Comparison of ENCODE assay signal across 23 mouse cellular contexts in genomic region chr5:71170378-71170777, GRCm38 (mm10).
DNase-seq lines count a peak whose midpoint lies in the region; ATAC-seq lines count a peak whose summit lies in the region.
"Had no signal": no experiment of that assay in that cellular context is flagged by ENCODE, and none has a peak within 500 bp of the region (broad histone marks: within the 10 kb centered on the region; RNA-seq: fewer than 3 reads in every experiment).

No protein-coding gene starts in this region.

- no peak overlapping the region for H3K4me2 ChIP-seq in midbrain, embryonic 16.5 days (ENCODE audit: low read length)
- H3K4me2 ChIP-seq: hindbrain, embryonic 15.5 days; kidney, embryonic 15.5 days; lung, embryonic 15.5 days; midbrain, embryonic 11.5 days; neural tube, embryonic 12.5 days; stomach, embryonic 15.5 days had no signal

- ATAC-seq in midbrain, embryonic 16.5 days: no peak
- ATAC-seq: intestine, postnatal 0 days had no signal

- no peaks in the 10 kb centered on the region for H3K27me3 ChIP-seq in midbrain, embryonic 16.5 days (ENCODE audit: control insufficient read depth, insufficient read depth, low read depth, low read length)
- H3K27me3 ChIP-seq: hindbrain, embryonic 15.5 days; kidney, embryonic 15.5 days; lung, embryonic 15.5 days; neural tube, embryonic 12.5 days; stomach, embryonic 15.5 days had no signal

- H3K4me3 ChIP-seq in midbrain, embryonic 16.5 days (ENCODE audit: low read depth, low read length): no peak overlapping the region
- H3K4me3 ChIP-seq: forebrain, embryonic 10.5 days; heart, adult 2 months; hindbrain, embryonic 15.5 days; kidney, embryonic 15.5 days; lung, embryonic 15.5 days; neural tube, embryonic 12.5 days; stomach, embryonic 15.5 days had no signal

- WGBS in midbrain, embryonic 16.5 days: 64% methylated on average over 4 of the region's 4 CpGs

- H3K9me3 ChIP-seq in midbrain, embryonic 16.5 days (replicated peaks; ENCODE audit: control insufficient read depth, low read length, poor library complexity, severe bottlenecking): no peaks in the 10 kb centered on the region
- H3K9me3 ChIP-seq: forebrain, embryonic 10.5 days; hindbrain, embryonic 15.5 days; kidney, embryonic 15.5 days; lung, embryonic 15.5 days; neural tube, embryonic 12.5 days; stomach, embryonic 15.5 days had no signal

- H3K9ac ChIP-seq in midbrain, embryonic 16.5 days (ENCODE audit: low read depth, low read length): no peak overlapping the region
- H3K9ac ChIP-seq: hindbrain, embryonic 15.5 days; kidney, embryonic 15.5 days; liver, embryonic 14.5 days; lung, embryonic 15.5 days; neural tube, embryonic 12.5 days; stomach, embryonic 15.5 days had no signal

- H3K27ac ChIP-seq in midbrain, embryonic 16.5 days (ENCODE audit: low read length): no peak overlapping the region
- H3K27ac ChIP-seq: forebrain, embryonic 10.5 days; heart, adult 2 months; hindbrain, embryonic 15.5 days; kidney, embryonic 15.5 days; liver, embryonic 14.5 days; lung, embryonic 15.5 days; neural tube, embryonic 12.5 days; stomach, embryonic 15.5 days had no signal

- peak; percentile 25 for DNase-seq in layer of hippocampus, adult 11-12 months (ENCODE audit: low spot score)
- DNase-seq in layer of hippocampus, postnatal 10 days (ENCODE audit: low spot score in 2 of 2): no peak
- peak; percentile 18 to 23 for DNase-seq in right cerebral cortex, adult 2 months (ENCODE audit: low spot score in 2 of 2)
- DNase-seq in right cerebral cortex, postnatal 14 days: no peak
- DNase-seq in layer of hippocampus, postnatal 14 days (ENCODE audit: low spot score in 2 of 2): peak; percentile 13 to 14
- no peak for DNase-seq in adrenal gland, adult 2 months
- DNase-seq: cerebellum, adult 11 months; cerebellum, postnatal 10 days; embryo, embryonic 11 days; gastrocnemius, postnatal 14 days; heart, adult 2 months; heart, postnatal 4 days; thymus, adult 2 months had no signal

- H3K36me3 ChIP-seq in midbrain, embryonic 16.5 days (ENCODE audit: control insufficient read depth, insufficient read depth, low read length): no peaks in the 10 kb centered on the region
- H3K36me3 ChIP-seq: forebrain, embryonic 10.5 days; hindbrain, embryonic 15.5 days; kidney, embryonic 15.5 days; lung, embryonic 15.5 days; neural tube, embryonic 12.5 days; stomach, embryonic 15.5 days had no signal

- H3K4me1 ChIP-seq in midbrain, embryonic 16.5 days (ENCODE audit: control insufficient read depth, insufficient read depth, low read length): no peaks in the 10 kb centered on the region
- H3K4me1 ChIP-seq: forebrain, embryonic 10.5 days; hindbrain, embryonic 15.5 days; kidney, embryonic 15.5 days; lung, embryonic 15.5 days; neural tube, embryonic 12.5 days; stomach, embryonic 15.5 days had no signal

Comparison
In these comparisons a context has a peak if more than half of its experiments do, and no peak if none do; other contexts are left out.
1. DNase-seq: peak in layer of hippocampus, adult 11-12 months (single experiment), right cerebral cortex, adult 2 months (2 of 2) and layer of hippocampus, postnatal 14 days (2 of 2); none in layer of hippocampus, postnatal 10 days (0 of 2), right cerebral cortex, postnatal 14 days (single experiment) and adrenal gland, adult 2 months (single experiment).